Mouse (Mus musculus) heart, embryonic 16.5 days (tissue): Measurements from ENCODE around the gene Kcnk3. TPM values are rescaled to one million over a fixed set of nuclear protein-coding genes. Genes with fewer than 3 reads are reported as not detected.

Experiments
- ATAC-seq: fragments of 200-750 bp; cut with Nextera tagmentation; replicated peaks from 2 replicates; pipeline ENCODE4 v1.8.0; 2017; ENCODE audit warnings: moderate number of reproducible peaks; ENCODE audit not compliant: insufficient read depth, low FRiP score; ENCODE audit errors: extremely low read depth
- H3K27ac ChIP-seq: fragments of 300-500 bp; sonication (generic); 2 replicates; pipeline ENCODE4 v1.5.1; 2014; ENCODE audit warnings: mild to moderate bottlenecking, low read length, control low read depth, moderate library complexity
- H3K27me3 ChIP-seq: fragments of 300-500 bp; sonication (generic); 2 replicates; pipeline ENCODE4 v1.6.1; 2014; ENCODE audit warnings: low read length, mixed read lengths; ENCODE audit not compliant: control insufficient read depth, insufficient read depth
- H3K36me3 ChIP-seq: fragments of 300-500 bp; sonication (generic); 2 replicates; pipeline ENCODE4 v1.6.1; 2014; ENCODE audit not compliant: control insufficient read depth, insufficient read depth
- H3K4me1 ChIP-seq: fragments of 300-500 bp; sonication (generic); 2 replicates; pipeline ENCODE4 v1.6.1; 2014; ENCODE audit warnings: low read length, mixed read lengths; ENCODE audit not compliant: control insufficient read depth, insufficient read depth
- H3K4me2 ChIP-seq: fragments of 300-500 bp; sonication (generic); 2 replicates; pipeline ENCODE4 v1.6.1; 2014; ENCODE audit warnings: low read depth, mild to moderate bottlenecking, control low read depth, low read length
- H3K4me3 ChIP-seq: fragments of 300-500 bp; sonication (generic); 2 replicates; pipeline ENCODE4 v1.5.1; 2014; ENCODE audit warnings: mild to moderate bottlenecking, control low read depth, low read length
- H3K9ac ChIP-seq: fragments of 300-500 bp; sonication (generic); 2 replicates; pipeline ENCODE4 v1.6.1; 2014; ENCODE audit warnings: low read length, control low read depth
- H3K9me3 ChIP-seq: fragments of 300-500 bp; sonication (generic); replicated peaks from 2 replicates; pipeline ENCODE4 v1.6.1; 2016; ENCODE audit warnings: low read length; ENCODE audit not compliant: control insufficient read depth
- WGBS: fragments of 180-500 bp; shearing (Covaris S2); extraction: QIAGEN DNeasy Blood & Tissue Kit; methylation state at CpG from one replicate; pipeline ENCODE4 v1.1.7; 2014; 5-methylcytosine and 5-hydroxymethylcytosine counted together
- polyA plus RNA-seq: library from polyadenylated mRNA; unstranded; fragments of >200 nt; fragmentation: Nextera tagmentation; extraction: Ambion mirVana; gene quantifications from 2 replicates; pipeline ENCODE4 v1.2.1, GENCODE M21; 2015

The Kcnk3 gene
- polyA plus RNA-seq, 1 experiment from 2014 or later = 15.3 TPM

DNA sequence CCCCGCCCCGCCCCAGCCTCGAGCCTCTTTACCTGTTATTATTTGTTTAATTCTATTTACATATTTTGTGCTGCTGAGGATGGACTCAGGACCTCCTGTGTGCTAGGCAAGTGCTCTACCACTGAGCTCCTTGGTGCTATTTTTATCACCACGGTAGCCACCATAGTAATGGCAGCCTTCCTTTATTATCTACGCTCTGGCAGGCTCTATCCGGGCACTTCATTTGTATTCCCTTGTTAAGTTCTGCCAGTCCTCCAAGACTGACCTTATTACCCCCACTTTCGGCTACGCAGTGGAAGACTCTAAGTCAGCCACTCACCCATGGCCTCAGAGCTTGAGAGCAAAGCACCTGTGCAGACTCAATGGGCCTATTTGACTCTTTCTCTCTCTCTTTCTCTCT lies 3.8 kb downstream of the Kcnk3 start:
- H3K4me1 ChIP-seq = peaks cover 69% of the 10 kb centered on the region
- no peaks in the 10 kb centered on the region for H3K9me3 ChIP-seq
- peak overlapping the region; percentile 46 for H3K27ac ChIP-seq
- no peak overlapping the region for H3K9ac ChIP-seq
- H3K27me3 ChIP-seq = peaks cover 15% of the 10 kb centered on the region
- WGBS = 65% methylated on average over 8 of the region's 8 CpGs
- H3K4me2 ChIP-seq = no peak overlapping the region
- H3K36me3 ChIP-seq = no peaks in the 10 kb centered on the region
- no peak for ATAC-seq
- H3K4me3 ChIP-seq = no peak overlapping the region

DNA sequence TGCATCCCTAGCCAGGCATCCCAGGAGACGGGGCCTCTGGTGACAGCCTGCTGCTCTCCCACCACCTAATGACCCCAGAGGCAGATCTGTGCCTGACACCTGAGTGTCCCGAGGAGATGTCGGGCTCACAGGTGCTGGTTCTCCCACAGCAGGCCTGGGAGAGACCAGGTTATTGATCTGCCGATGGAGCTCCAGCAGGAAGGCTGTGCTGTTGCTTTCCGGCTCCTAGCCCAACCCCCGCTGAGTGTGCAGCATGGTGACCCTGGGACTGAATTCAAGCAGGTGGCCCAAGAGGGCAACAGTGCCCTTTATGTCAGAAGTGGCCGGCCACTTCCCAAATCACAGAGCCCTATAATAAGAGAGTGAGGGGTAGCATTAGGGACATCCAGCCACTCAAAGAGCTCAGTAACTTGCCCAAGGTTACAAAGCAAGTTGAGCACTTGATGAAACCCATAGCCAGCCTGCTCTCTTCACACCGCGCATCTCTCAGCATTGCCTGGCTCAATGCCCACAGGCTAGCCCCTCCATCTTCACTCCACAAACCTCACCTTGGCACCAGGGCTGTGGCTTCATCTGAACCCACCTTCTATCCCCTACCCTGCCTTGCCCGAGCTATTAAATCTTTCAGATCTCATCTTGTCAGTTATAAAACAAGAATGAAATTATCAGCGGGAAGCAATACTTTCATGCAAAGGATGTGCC lies 4.5 kb downstream of the Kcnk3 start:
- 76% methylated on average over 11 of the region's 11 CpGs for WGBS
- Histone ChIP-seq H3K4me1 (peaks cover 66% of the 10 kb centered on the region), H3K36me3 (no peaks in the 10 kb centered on the region), H3K9me3 (no peaks in the 10 kb centered on the region), H3K27me3 (peaks cover 15% of the 10 kb centered on the region), H3K4me2 (no peak overlapping the region), H3K4me3 (no peak overlapping the region), H3K9ac (no peak overlapping the region), H3K27ac (peak overlapping the region; percentile 5)
- no peak for ATAC-seq

DNA sequence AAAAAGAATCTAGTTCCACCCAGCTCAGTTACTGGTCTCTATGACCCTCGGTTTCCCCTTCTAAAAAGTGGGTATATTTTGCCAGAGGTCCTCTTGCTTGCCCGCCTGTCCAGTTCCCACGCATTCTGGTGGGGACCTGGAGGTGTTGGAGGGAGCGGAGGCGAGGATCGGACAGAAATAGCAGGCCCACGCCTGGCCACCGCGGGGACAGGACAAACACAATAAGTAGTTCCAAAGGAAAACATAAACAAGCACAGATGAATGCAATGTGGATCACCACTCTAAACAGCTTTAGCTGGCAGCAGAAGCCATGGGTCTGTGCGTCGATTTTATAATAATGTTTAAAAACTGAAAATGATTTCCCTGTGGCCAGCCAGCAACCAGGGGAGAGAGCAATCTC lies 5.4 kb downstream of the Kcnk3 start:
- H3K4me3 ChIP-seq = no peak overlapping the region
- H3K4me1 ChIP-seq = peaks cover 66% of the 10 kb centered on the region
- no peaks in the 10 kb centered on the region for H3K36me3 ChIP-seq
- peak overlapping the region; percentile 78 for H3K27ac ChIP-seq
- no peak for ATAC-seq
- WGBS = 45% methylated on average over 11 of the region's 11 CpGs
- H3K9ac ChIP-seq = peak overlapping the region; percentile 49
- no peaks in the 10 kb centered on the region for H3K9me3 ChIP-seq
- peaks cover 13% of the 10 kb centered on the region for H3K27me3 ChIP-seq
- H3K4me2 ChIP-seq = peak overlapping the region; percentile 3; the same call in 1 of the 2 replicates

DNA sequence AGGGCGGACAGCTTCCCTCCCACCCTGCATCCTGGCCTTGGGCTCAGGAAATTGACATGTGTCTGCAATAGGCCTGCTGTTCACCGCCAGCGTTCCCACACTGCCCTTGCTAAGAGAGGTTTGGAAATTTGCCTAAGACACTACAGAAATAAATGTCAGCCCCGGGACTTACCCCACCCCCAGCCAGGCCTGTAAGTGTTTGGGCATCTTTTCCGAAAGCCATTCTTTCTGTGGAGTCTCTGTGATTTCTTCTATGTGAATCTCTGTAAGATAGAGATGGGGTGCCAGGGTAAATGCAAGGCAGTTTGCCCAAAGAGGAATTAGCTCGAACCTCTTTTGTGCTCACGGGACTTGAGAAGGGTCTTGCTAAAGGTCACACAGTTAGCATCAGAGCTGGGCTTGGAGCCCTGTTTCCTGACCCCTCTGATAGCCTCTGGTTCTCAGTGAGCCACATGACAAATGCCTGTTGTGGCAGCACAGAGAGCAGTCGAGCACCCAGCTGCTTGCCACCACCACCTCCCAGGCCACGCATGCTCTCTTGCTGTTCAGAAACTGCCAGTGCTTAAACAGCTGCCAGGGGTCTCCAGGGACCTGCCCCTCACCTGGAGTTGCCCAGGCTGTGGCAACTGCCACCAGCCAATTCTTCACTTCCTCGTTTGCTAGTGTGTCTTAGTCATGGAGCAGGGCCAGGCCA lies 6.0 kb downstream of the Kcnk3 start:
- peaks cover 64% of the 10 kb centered on the region for H3K4me1 ChIP-seq
- peaks cover 13% of the 10 kb centered on the region for H3K27me3 ChIP-seq
- no peaks in the 10 kb centered on the region for H3K36me3 ChIP-seq
- ATAC-seq = peak; percentile 64
- peak overlapping the region; percentile 78 for H3K27ac ChIP-seq
- no peak overlapping the region for H3K4me3 ChIP-seq
- peak overlapping the region; percentile 49 for H3K9ac ChIP-seq
- H3K4me2 ChIP-seq = peak overlapping the region; percentile 3; the same call in 1 of the 2 replicates
- WGBS = 12% methylated on average over 10 of the region's 10 CpGs
- no peaks in the 10 kb centered on the region for H3K9me3 ChIP-seq

DNA sequence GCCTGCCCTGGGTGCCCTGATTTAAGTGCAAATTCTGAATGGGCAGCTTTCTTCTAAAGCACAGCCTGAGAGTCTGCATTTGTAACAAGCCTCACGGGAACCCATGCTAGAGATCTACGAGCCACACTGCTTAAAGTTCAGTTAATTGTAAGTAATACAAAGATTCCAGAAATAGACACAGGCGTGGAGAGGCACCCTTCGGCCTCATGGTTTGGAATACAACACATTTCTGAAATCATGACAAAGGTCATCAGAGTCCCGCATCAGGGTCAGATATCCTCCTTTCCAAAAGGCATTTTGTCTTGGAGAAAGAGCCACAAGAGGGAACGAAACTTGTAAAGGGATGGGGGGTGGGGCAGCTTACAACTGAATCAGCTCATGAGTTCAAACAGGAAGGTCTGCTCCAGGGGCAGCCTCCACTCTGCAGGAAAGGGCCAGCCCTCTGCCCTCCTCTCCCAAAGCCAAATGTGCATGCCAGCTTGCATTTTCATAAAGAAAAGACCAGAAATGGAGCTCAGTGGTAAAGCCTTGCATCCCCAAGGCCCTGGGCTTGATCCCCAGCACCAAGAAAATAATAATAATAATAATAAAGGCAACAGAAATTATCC lies 7.1 kb downstream of the Kcnk3 start:
- no peaks in the 10 kb centered on the region for H3K36me3 ChIP-seq
- peaks cover 54% of the 10 kb centered on the region for H3K4me1 ChIP-seq
- no peaks in the 10 kb centered on the region for H3K9me3 ChIP-seq
- ATAC-seq = no peak
- H3K27ac ChIP-seq = peak overlapping the region; percentile 78
- no peak overlapping the region for H3K4me3 ChIP-seq
- no peak overlapping the region for H3K9ac ChIP-seq
- WGBS = 32% methylated on average over 6 of the region's 6 CpGs
- peaks cover 6% of the 10 kb centered on the region; the same call in 1 of the 2 replicates for H3K27me3 ChIP-seq
- H3K4me2 ChIP-seq = no peak overlapping the region

DNA sequence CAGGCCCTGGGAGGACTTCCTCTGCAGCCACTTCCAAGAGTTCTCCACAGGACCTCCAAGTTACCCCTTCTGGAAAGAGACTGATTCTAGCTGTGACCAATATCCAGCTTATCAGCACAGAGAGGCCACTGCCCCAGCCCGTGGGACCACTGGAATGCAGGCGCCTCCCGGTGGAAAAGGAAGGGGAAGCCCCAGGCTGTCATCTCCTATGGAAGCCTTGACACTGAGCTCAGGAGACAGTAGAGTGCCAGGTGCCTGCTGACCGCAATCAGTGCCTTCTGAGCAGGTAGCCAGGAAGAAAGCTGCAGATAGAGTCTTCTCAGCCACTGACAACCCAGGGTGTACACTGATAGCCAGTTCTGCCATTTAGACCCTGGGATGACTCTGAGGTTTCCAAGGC lies 13.4 kb downstream of the Kcnk3 start:
- Histone ChIP-seq H3K4me3 (no peak overlapping the region), H3K4me1 (peaks cover 39% of the 10 kb centered on the region), H3K36me3 (no peaks in the 10 kb centered on the region), H3K9ac (peak overlapping the region; percentile 26; the same call in 1 of the 2 replicates), H3K9me3 (no peaks in the 10 kb centered on the region), H3K27ac (no peak overlapping the region), H3K4me2 (no peak overlapping the region), H3K27me3 (no peaks in the 10 kb centered on the region)
- WGBS = 10% methylated on average over 4 of the region's 4 CpGs
- ATAC-seq = 0 out of 2 replicates have a peak, but pooled peaks have one; percentile 21

DNA sequence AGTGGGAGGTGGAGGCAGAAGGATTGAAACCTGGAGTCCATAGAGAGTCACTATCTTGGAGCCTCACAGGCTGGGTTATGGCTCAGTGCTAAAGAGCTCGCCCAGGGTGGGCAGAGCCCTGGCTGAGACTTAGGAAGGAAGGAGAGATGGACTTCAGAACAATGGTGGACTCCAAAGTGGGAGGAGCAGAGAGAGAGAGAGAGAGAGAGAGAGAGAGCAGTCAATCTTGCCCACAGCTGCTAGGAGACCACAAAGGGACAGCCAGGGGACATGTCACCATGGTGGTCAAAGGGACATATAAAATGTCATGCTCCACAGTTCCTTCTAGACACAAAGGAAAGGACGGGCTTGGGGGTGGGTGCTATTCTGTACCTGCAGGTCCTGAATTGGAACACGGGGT lies 15.3 kb downstream of the Kcnk3 start:
- no peak overlapping the region for H3K4me2 ChIP-seq
- H3K27ac ChIP-seq = peak overlapping the region; percentile 54; the same call in 1 of the 2 replicates
- ATAC-seq = no peak
- 88% methylated on average over 3 of the region's 3 CpGs for WGBS
- H3K9me3 ChIP-seq = no peaks in the 10 kb centered on the region
- H3K9ac ChIP-seq = 0 out of 2 replicates have a peak overlapping the region, but pooled peaks have one; percentile 22
- H3K36me3 ChIP-seq = no peaks in the 10 kb centered on the region
- H3K4me1 ChIP-seq = peaks cover 45% of the 10 kb centered on the region
- no peak overlapping the region for H3K4me3 ChIP-seq
- no peaks in the 10 kb centered on the region for H3K27me3 ChIP-seq

DNA sequence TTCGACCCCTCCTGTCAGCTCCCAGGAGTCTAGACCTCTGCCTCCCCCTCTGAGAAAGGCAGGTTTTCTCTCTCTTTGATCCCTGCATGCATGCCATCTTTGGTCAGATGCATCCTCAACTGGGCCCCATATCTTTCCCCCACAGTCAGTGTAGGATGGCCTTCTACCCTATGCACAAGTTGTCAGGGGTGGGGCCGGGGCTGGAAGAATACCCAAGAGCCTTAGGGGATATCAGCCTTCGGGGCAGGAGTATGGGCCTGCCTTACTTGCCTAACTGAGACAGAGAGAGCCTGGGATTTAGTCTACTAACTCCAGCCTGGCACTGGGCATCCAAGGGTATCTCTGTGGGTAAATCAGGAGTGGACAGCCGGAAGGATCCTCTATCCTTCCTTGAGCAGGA lies 16.0 kb downstream of the Kcnk3 start:
- H3K9me3 ChIP-seq = no peaks in the 10 kb centered on the region
- ATAC-seq = no peak
- WGBS = 50% methylated on average over 4 of the region's 4 CpGs
- H3K27me3 ChIP-seq = no peaks in the 10 kb centered on the region
- H3K4me1 ChIP-seq = peaks cover 45% of the 10 kb centered on the region
- no peak overlapping the region for H3K4me2 ChIP-seq
- H3K27ac ChIP-seq = peak overlapping the region; percentile 95
- no peak overlapping the region for H3K4me3 ChIP-seq
- no peaks in the 10 kb centered on the region for H3K36me3 ChIP-seq
- peak overlapping the region; percentile 64 for H3K9ac ChIP-seq

DNA sequence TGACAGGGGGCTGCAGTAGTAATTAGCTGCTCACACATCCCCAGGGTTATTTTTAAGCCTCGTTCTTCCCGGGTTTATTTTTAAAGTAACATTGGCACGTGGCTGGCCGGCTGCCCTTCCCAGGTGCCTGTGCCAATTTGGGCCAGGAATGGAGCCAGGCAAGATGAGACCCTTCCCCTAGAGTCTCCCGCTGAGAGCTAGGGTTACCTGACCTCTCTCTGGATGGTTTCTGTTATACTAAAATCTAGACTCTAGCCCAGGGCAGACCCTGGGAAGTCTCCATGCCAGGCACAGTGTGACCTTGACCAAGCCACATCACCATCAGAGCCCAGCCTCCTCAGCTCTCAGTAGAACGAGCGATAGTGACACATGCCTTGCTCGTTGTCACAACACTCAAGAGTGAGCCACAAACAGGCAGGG lies 16.8 kb downstream of the Kcnk3 start:
- no peak overlapping the region for H3K4me2 ChIP-seq
- no peaks in the 10 kb centered on the region for H3K27me3 ChIP-seq
- peaks cover 45% of the 10 kb centered on the region for H3K4me1 ChIP-seq
- 46% methylated on average over 8 of the region's 8 CpGs for WGBS
- H3K4me3 ChIP-seq = no peak overlapping the region
- no peaks in the 10 kb centered on the region for H3K36me3 ChIP-seq
- peak; percentile 72 for ATAC-seq
- H3K9me3 ChIP-seq = no peaks in the 10 kb centered on the region
- peak overlapping the region; percentile 28 for H3K9ac ChIP-seq
- peak overlapping the region; percentile 95 for H3K27ac ChIP-seq
